Mouse (Mus musculus) gastrocnemius, postnatal 25 days (tissue): ENCODE results near the gene Gm21680. TPM values are rescaled to one million over a fixed set of nuclear protein-coding genes. Genes with fewer than 3 reads are reported as not detected.
"Not testable (repeated sequence)": the region's sequence is repeated elsewhere in the genome, so short reads cannot be mapped to it uniquely, and the experiment has no call there.

Experiments used
- DNase-seq: peaks from one replicate; pipeline ENCODE4 v3.0.0; 2022
- long read RNA-seq, 2 experiments: library from polyadenylated mRNA; stranded (forward); transcript quantifications; one replicate each; pipeline ENCODE4 v2.0.0; 2021
- total RNA-seq, 2 experiments: library from RNA; stranded (reverse); gene quantifications; 1 replicate in 1 of 2; 2 replicates in 1 of 2; pipeline ENCODE4 v1.2.3; 2021

The Gm21680 gene
- total RNA-seq = not detected
- long read RNA-seq, experiment 1 = 0 reads
- long read RNA-seq, experiment 2 = 0 reads

DNA sequence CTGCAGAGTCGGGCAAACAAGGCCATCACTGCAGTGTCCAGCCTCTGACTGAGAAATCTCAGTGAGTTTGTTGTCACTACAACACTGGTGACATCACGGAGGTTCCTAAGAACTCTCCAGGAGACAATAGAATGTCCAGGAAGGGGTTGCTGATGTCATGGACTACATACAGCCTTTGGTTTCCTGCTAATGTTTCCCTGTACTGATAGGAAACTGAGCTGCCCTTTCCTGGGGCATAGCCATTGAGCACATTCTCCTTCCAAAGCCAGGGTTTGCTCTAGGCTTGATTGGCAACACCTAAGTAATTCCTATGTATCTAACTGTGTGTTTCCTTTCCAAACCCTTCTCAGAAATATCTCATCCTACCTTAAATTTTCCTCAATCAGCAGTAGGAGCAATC lies at the start of gene Gm21680:
TSS of gene Gm21680 (minus strand) at position 101 of the 400 bp plus-strand sequence.
- DNase-seq = not testable (repeated sequence)

DNA sequence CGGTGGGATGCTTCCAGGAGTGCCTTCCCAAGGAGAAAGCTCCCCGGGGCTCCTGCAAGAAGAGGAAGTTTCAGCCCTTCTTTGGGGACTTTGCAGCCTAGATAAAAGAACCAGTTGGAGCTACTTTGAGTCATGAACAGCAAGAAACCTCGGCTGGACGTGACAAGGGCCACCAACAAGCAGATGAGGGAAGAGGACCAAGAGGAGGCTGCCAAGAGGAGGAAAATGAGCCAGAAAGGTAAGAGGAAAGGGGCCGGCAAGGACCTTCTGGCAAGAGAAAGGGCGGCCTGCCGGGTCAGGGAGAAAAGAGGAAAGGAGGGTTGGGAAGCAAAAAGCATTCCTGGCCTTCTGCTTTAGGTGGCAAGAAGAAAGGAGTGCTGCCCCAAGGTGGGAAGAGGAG lies 35.2 kb upstream of the Gm21680 start:
- not testable (repeated sequence) for DNase-seq

DNA sequence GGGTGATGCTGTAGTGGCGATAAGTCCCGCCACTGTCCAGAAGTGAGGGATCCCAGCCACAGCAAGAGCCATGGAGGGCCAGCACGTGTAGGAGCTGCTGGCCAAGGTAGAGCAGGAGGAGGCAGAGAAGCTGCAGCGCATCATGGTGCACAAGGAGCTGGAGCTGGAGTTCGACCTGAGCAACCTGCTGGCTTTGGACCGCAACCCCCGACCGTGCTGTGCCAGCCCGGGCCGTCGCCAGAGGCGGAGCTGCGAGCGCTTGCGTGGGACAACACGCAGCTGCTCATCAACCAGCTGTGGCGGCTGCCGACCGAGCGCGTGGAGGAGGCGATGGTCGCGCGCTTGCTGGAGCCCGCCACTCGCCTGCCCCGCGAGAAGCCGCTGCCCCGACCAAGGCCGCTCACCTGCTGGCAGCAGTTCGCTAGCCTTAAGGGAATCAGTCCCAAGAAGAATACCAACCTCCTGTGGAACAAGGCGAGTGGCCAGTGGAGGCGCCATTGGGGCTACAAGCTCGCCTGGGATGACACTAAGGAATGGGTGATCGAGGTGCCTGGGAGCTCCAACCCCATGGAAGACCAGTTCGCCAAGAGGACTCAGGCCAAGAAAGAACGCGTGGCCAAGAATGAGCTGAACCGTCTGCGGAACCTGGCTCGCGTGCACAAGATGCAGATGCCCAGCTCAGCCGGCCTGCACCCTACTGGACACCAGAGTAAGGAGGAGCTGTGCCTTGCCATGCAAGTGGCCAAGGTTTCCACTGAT lies 34.7 kb upstream of the Gm21680 start:
- not testable (repeated sequence) for DNase-seq

DNA sequence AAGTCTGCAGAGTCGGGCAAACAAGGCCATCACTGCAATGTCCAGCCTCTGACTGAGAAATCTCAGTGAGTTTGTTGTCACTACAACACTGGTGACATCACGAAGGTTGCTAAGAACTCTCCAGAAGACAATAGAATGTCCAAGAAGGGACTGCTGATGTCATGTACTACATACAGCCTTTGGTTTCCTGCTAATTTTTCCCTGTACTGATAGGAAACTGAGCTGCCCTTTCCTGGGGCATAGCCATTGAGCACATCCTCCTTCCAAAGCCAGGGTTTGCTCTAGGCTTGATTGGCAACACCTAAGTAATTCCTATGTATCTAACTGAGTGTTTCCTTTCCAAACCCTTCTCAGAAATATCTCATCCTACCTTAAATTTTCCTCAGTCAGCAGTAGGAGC lies 32.2 kb upstream of the Gm21680 start, which contains the start of gene Gm1979:
TSS of gene Gm1979 (minus strand) at position 101 of the 400 bp plus-strand sequence.
- DNase-seq = not testable (repeated sequence)

DNA sequence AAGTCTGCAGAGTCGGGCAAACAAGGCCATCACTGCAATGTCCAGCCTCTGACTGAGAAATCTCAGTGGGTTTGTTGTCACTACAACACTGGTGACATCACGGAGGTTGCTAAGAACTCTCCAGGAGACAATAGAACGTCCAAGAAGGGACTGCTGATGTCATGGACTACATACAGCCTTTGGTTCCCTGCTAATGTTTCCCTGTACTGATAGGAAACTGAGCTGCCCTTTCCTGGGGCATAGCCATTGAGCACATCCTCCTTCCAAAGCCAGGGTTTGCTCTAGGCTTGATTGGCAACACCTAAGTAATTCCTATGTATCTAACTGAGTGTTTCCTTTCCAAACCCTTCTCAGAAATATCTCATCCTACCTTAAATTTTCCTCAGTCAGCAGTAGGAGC lies 16.1 kb upstream of the Gm21680 start, which contains the start of gene Gm21698:
TSS of gene Gm21698 (minus strand) at position 101 of the 400 bp plus-strand sequence.
- not testable (repeated sequence) for DNase-seq

DNA sequence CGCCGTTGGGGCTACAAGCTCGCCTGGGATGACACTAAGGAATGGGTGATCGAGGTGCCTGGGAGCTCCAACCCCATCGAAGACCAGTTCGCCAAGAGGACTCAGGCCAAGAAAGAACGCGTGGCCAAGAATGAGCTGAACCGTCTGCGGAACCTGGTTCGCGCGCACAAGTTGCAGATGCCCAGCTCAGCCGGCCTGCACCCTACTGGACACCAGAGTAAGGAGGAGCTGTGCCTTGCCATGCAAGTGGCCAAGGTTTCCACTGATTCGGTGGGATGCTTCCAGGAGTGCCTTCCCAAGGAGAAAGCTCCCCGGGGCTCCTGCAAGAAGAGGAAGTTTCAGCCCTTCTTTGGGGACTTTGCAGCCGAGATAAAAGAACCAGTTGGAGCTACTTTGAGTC lies 15.4 kb downstream of the Gm21680 start:
- not testable (repeated sequence) for DNase-seq

DNA sequence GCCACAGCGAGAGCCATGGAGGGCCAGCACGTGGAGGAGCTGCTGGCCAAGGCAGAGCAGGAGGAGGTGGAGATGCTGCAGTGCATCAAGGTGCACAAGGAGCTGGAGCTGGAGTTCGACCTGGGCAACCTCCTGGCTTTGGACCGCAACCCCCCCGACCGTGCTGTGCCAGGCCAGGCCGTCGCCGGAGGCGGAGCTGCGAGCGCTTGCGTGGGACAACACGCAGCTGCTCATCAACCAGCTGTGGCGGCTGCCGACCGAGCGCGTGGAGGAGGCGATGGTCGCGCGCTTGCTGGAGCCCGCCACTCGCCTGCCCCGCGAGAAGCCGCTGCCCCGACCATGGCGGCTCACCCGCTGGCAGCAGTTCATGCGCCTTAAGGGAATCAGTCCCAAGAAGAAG lies 15.9 kb downstream of the Gm21680 start:
- DNase-seq = not testable (repeated sequence)

DNA sequence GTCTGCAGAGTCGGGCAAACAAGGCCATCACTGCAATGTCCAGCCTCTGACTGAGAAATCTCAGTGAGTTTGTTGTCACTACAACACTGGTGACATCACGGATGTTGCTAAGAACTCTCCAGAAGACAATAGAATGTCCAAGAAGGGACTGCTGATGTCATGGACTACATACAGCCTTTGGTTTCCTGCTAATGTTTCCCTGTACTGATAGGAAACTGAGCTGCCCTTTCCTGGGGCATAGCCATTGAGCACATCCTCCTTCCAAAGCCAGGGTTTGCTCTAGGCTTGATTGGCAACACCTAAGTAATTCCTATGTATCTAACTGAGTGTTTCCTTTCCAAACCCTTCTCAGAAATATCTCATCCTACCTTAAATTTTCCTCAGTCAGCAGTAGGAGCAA lies 18.1 kb downstream of the Gm21680 start, which contains the start of gene Gm21671:
TSS of gene Gm21671 (minus strand) at position 101 of the 400 bp plus-strand sequence.
- DNase-seq = not testable (repeated sequence)

DNA sequence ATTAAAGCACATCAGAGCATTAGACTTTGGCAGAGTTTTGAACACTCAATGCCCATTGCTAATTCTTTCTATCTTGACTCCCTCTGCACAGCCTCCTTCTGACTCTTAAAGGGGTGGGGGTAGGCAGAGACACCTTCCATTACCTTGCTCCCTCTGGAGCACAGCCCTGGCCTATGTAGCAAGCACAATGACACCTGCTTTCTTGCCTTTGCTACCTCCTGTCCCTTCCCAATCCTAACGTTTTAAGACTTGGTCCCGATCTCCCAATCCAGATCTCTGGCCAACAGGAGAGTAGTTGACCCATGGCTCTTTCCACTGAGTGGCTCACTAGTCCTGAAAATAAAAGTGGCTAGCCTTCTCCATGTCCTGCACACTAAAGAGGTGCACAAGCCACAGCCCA lies 27.1 kb downstream of the Gm21680 start:
- DNase-seq = not testable (repeated sequence)

DNA sequence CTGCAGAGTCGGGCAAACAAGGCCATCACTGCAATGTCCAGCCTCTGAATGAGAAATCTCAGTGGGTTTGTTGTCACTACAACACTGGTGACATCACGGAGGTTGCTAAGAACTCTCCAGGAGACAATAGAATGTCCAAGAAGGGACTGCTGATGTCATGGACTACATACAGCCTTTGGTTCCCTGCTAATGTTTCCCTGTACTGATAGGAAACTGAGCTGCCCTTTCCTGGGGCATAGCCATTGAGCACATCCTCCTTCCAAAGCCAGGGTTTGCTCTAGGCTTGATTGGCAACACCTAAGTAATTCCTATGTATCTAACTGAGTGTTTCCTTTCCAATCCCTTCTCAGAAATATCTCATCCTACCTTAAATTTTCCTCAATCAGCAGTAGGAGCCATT lies 30.2 kb downstream of the Gm21680 start, which contains the start of gene Gm21663:
TSS of gene Gm21663 (minus strand) at position 101 of the 400 bp plus-strand sequence.
- not testable (repeated sequence) for DNase-seq

Other genes starting within 250 kb of the Gm21680 start
- gene Actr3b, start 212.7 kb downstream of the Gm21680 start, total RNA-seq = 1 to 10 TPM in 1 of 2 experiments, under 1 TPM in 1; 0.67 to 1.8 TPM
- gene Gm21663, start 30.3 kb downstream of the Gm21680 start, total RNA-seq = not detected
- gene Gm21671, start 18.2 kb downstream of the Gm21680 start, total RNA-seq = not detected
- gene Gm21698, start 16.0 kb upstream of the Gm21680 start, total RNA-seq = not detected
- not detected for gene Gm1979, start 32.1 kb upstream of the Gm21680 start, total RNA-seq
- not detected for gene Gm5862, start 50.3 kb upstream of the Gm21680 start, total RNA-seq
- gene Speer4a, start 66.9 kb upstream of the Gm21680 start, total RNA-seq = not detected
- not detected for gene Gm7347, start 85.9 kb upstream of the Gm21680 start, total RNA-seq
- not detected for gene Gm10471, start 116.6 kb upstream of the Gm21680 start, total RNA-seq
- gene 5031410I06Rik, start 132.7 kb upstream of the Gm21680 start, total RNA-seq = not detected
- gene Gm10220, start 148.8 kb upstream of the Gm21680 start, total RNA-seq = not detected